Mouse (Mus musculus) hindbrain, embryonic 16.5 days (tissue): ENCODE results near the gene B4galt1. TPM values are rescaled to one million over a fixed set of nuclear protein-coding genes. Genes with fewer than 3 reads are reported as not detected.

Experiments
- ATAC-seq: fragments of 200-750 bp; cut with Nextera tagmentation; 2 replicates; pipeline ENCODE4 v1.8.0; 2017; ENCODE audit warnings: moderate TSS enrichment, moderate library complexity
- H3K27ac ChIP-seq: fragments of 300-500 bp; sonication (generic); 2 replicates; pipeline ENCODE4 v1.5.1; 2014; ENCODE audit warnings: low read depth, mild to moderate bottlenecking, control low read depth, low read length, moderate library complexity
- H3K27me3 ChIP-seq: fragments of 300-500 bp; sonication (generic); replicated peaks from 2 replicates; pipeline ENCODE4 v1.6.1; 2014; ENCODE audit warnings: low read length; ENCODE audit not compliant: control insufficient read depth, insufficient read depth
- H3K36me3 ChIP-seq: fragments of 300-500 bp; sonication (generic); 2 replicates; pipeline ENCODE4 v1.6.1; 2014; ENCODE audit warnings: mild to moderate bottlenecking, low read length, moderate library complexity, mixed read lengths; ENCODE audit not compliant: control insufficient read depth, insufficient read depth
- H3K4me1 ChIP-seq: fragments of 300-500 bp; sonication (generic); 2 replicates; pipeline ENCODE4 v1.6.1; 2014; ENCODE audit warnings: low read depth, low read length; ENCODE audit not compliant: control insufficient read depth, insufficient read depth
- H3K4me2 ChIP-seq: fragments of 300-500 bp; sonication (generic); 2 replicates; pipeline ENCODE4 v1.6.1; 2014; ENCODE audit warnings: mild to moderate bottlenecking, low read length, control low read depth, moderate library complexity
- H3K4me3 ChIP-seq: fragments of 300-500 bp; sonication (generic); 2 replicates; pipeline ENCODE4 v1.5.1; 2014; ENCODE audit warnings: mild to moderate bottlenecking, low read length, control low read depth, moderate library complexity
- H3K9ac ChIP-seq: fragments of 300-500 bp; sonication (generic); 2 replicates; pipeline ENCODE4 v1.6.1; 2014; ENCODE audit warnings: low read depth, mild to moderate bottlenecking, control low read depth, low read length, moderate library complexity
- H3K9me3 ChIP-seq: fragments of 300-500 bp; sonication (generic); 2 replicates; pipeline ENCODE4 v1.6.1; 2014; ENCODE audit warnings: mild to moderate bottlenecking, low read length, moderate library complexity; ENCODE audit not compliant: control insufficient read depth
- WGBS: fragments of 180-500 bp; shearing (Covaris S2); extraction: QIAGEN DNeasy Blood & Tissue Kit; methylation state at CpG from one replicate; pipeline ENCODE4 v1.1.7; 2014; 5-methylcytosine and 5-hydroxymethylcytosine counted together
- polyA plus RNA-seq: library from polyadenylated mRNA; unstranded; fragments of >200 nt; fragmentation: Nextera tagmentation; extraction: Ambion mirVana; gene quantifications from 2 replicates; pipeline ENCODE4 v1.2.1, GENCODE M21; 2015

B4galt1 gene
- polyA plus RNA-seq, 1 experiment from 2014 or later: 6.6 TPM

GRCm38 (mm10) chr4:40820024-40820423 lies 33.8 kb downstream of the B4galt1 start:
- Histone ChIP-seq H3K36me3 (no peaks in the 10 kb centered on the region), H3K27me3 (no peaks in the 10 kb centered on the region), H3K4me2 (no peak overlapping the region), H3K4me3 (no peak overlapping the region), H3K27ac (no peak overlapping the region), H3K4me1 (no peaks in the 10 kb centered on the region), H3K9ac (no peak overlapping the region), H3K9me3 (no peaks in the 10 kb centered on the region)
- no peak for ATAC-seq
- 97% methylated on average over 4 of the region's 4 CpGs for WGBS

GRCm38 (mm10) chr4:40819151-40819550 lies 34.7 kb downstream of the B4galt1 start:
- H3K4me3 ChIP-seq: no peak overlapping the region
- no peaks in the 10 kb centered on the region for H3K27me3 ChIP-seq
- no peak overlapping the region for H3K9ac ChIP-seq
- H3K36me3 ChIP-seq: no peaks in the 10 kb centered on the region
- H3K4me1 ChIP-seq: no peaks in the 10 kb centered on the region
- H3K27ac ChIP-seq: no peak overlapping the region
- ATAC-seq: no peak
- 96% methylated on average over 6 of the region's 6 CpGs for WGBS
- no peak overlapping the region for H3K4me2 ChIP-seq
- no peaks in the 10 kb centered on the region for H3K9me3 ChIP-seq

GRCm38 (mm10) chr4:40818421-40818820 lies 35.4 kb downstream of the B4galt1 start:
- no peak overlapping the region for H3K9ac ChIP-seq
- H3K4me2 ChIP-seq: no peak overlapping the region
- no peak overlapping the region for H3K4me3 ChIP-seq
- H3K4me1 ChIP-seq: no peaks in the 10 kb centered on the region
- WGBS: 91% methylated on average over 6 of the region's 6 CpGs
- H3K36me3 ChIP-seq: 0 out of 2 replicates have a peak, but pooled peaks cover 2% of the 10 kb centered on the region
- no peaks in the 10 kb centered on the region for H3K9me3 ChIP-seq
- no peak for ATAC-seq
- H3K27ac ChIP-seq: no peak overlapping the region
- H3K27me3 ChIP-seq: no peaks in the 10 kb centered on the region

GRCm38 (mm10) chr4:40817936-40818335 lies 35.9 kb downstream of the B4galt1 start:
- Histone ChIP-seq H3K9me3 (no peaks in the 10 kb centered on the region), H3K36me3 (0 out of 2 replicates have a peak, but pooled peaks cover 3% of the 10 kb centered on the region), H3K4me3 (no peak overlapping the region), H3K27me3 (no peaks in the 10 kb centered on the region), H3K4me1 (no peaks in the 10 kb centered on the region), H3K9ac (no peak overlapping the region), H3K27ac (no peak overlapping the region), H3K4me2 (no peak overlapping the region)
- no peak for ATAC-seq
- 90% methylated on average over 12 of the region's 12 CpGs for WGBS

DNA sequence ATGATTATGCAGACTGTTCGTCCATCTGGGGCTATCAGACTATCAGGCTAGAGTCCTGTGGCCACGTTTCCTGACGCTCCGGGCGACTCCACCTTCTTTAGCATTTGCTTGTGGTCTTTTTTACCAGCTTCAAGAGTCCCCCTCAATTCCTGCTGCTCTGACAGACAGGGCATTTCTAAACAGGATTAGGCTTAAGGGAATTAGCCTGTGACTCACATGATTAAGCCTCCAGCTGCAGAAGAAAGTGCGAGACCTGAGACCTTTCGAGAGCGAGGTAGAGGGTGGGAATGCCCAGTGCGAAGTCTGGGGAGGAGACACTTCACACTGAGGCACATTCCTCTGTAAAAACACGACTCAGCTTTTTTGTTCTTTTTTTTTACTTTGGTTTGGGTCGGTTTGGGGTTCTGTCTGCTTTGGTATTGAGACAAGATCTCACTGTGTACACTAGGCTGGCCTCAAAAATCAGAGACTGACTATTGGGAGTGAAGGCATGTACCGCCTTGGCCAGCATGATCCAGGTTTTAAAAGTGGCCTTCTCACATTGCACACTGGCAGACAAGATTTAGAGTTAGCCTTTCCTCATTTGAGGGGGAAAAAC lies 37.9 kb downstream of the B4galt1 start:
- Histone ChIP-seq H3K27ac (no peak overlapping the region), H3K36me3 (0 out of 2 replicates have a peak, but pooled peaks cover 5% of the 10 kb centered on the region), H3K4me1 (no peaks in the 10 kb centered on the region), H3K27me3 (no peaks in the 10 kb centered on the region), H3K9ac (no peak overlapping the region), H3K9me3 (no peaks in the 10 kb centered on the region), H3K4me3 (no peak overlapping the region), H3K4me2 (no peak overlapping the region)
- WGBS: 51% methylated on average over 12 of the region's 12 CpGs
- ATAC-seq: no peak

DNA sequence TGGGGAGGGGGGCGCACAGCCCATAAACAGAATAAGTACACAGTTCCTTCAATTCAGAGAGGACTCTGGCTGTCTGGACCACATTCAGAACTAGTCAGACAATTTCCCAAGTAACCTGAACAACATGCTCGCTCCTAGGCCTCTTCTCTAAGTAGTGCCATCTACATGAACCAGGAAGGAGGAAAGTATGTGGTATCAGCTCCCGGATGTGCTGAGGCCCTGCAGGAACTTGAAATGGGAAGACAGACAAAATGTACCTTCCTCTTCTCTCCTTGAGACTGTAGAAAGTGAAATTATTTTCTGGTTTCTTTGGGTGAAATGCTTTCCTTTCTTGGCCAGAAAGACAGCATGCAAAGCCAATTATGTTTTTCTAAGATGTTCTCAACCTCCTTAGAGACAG lies 38.7 kb downstream of the B4galt1 start:
- Histone ChIP-seq H3K27me3 (no peaks in the 10 kb centered on the region), H3K4me1 (no peaks in the 10 kb centered on the region), H3K9ac (no peak overlapping the region), H3K9me3 (no peaks in the 10 kb centered on the region), H3K36me3 (0 out of 2 replicates have a peak, but pooled peaks cover 5% of the 10 kb centered on the region), H3K27ac (no peak overlapping the region), H3K4me2 (no peak overlapping the region), H3K4me3 (no peak overlapping the region)
- WGBS: 86% methylated on average over 3 of the region's 3 CpGs
- ATAC-seq: no peak

- Histone ChIP-seq H3K9ac (no peak overlapping the region), H3K4me2 (no peak overlapping the region), H3K36me3 (0 out of 2 replicates have a peak, but pooled peaks cover 5% of the 10 kb centered on the region), H3K4me3 (no peak overlapping the region), H3K4me1 (no peaks in the 10 kb centered on the region), H3K27ac (no peak overlapping the region), H3K9me3 (no peaks in the 10 kb centered on the region), H3K27me3 (no peaks in the 10 kb centered on the region)
- ATAC-seq: no peak
- 93% methylated on average over 6 of the region's 6 CpGs for WGBS
Measured at GRCm38 (mm10) chr4:40814359-40814758, 39.4 kb downstream of the B4galt1 start.

- Histone ChIP-seq H3K9ac (no peak overlapping the region), H3K4me2 (no peak overlapping the region), H3K9me3 (no peaks in the 10 kb centered on the region), H3K36me3 (0 out of 2 replicates have a peak, but pooled peaks cover 5% of the 10 kb centered on the region), H3K27ac (no peak overlapping the region), H3K4me1 (no peaks in the 10 kb centered on the region), H3K4me3 (no peak overlapping the region), H3K27me3 (no peaks in the 10 kb centered on the region)
- WGBS: 76% methylated on average over 1 of the region's 1 CpGs
- ATAC-seq: no peak
Measured at GRCm38 (mm10) chr4:40812891-40813290, 40.9 kb downstream of the B4galt1 start.

DNA sequence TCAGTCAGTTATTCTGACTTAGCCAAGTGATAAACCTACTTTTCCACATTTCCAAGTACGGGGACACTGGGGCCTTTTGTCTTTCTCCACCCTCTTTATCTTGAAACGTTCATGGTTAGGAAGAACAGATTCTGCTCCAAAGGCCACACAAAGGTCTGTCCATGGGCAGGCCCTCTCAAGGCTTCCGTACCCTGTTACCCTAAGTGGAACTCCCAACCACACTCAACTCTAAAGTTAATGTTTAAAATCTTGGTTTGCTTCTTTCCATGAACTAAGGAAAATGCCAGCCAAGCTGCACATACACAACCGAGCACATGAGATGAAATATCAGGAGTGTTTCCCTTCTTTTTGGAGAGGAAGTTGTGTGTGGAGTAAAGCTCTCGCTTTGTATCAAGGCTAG lies 43.3 kb downstream of the B4galt1 start:
- WGBS: 84% methylated on average over 5 of the region's 5 CpGs
- Histone ChIP-seq H3K4me3 (no peak overlapping the region), H3K4me1 (no peaks in the 10 kb centered on the region), H3K27me3 (no peaks in the 10 kb centered on the region), H3K27ac (no peak overlapping the region), H3K4me2 (no peak overlapping the region), H3K9ac (no peak overlapping the region), H3K9me3 (no peaks in the 10 kb centered on the region), H3K36me3 (0 out of 2 replicates have a peak, but pooled peaks cover 9% of the 10 kb centered on the region)
- ATAC-seq: no peak
